Mouse (Mus musculus): Measurements from ENCODE around the gene Hvcn1. TPM values are rescaled to one million over a fixed set of nuclear protein-coding genes. Genes with fewer than 3 reads are reported as not detected.
"Not testable (repeated sequence)": the region's sequence is repeated elsewhere in the genome, so short reads cannot be mapped to it uniquely, and the experiment has no call there.

Gene Hvcn1
- 9.2 and 9.3 TPM in 2 replicates for total RNA-seq (2017)

GRCm38 (mm10) chr5:122206475-122206874 is at the start of gene Hvcn1:
TSS of gene Hvcn1 (plus strand) at chr5:122206804.
- no peak for ATAC-seq (replicated peaks; ENCODE audit: low read depth, poor library complexity, severe bottlenecking)

GRCm38 (mm10) chr5:122157827-122158381 is 48.7 kb upstream of the Hvcn1 start, which contains the start of gene Ppp1cc:
TSS of gene Ppp1cc (plus strand) at chr5:122158278.
- ATAC-seq (replicated peaks; ENCODE audit: low read depth, poor library complexity, severe bottlenecking), result peak; percentile 88

GRCm38 (mm10) chr5:122158557-122159515 is 47.8 kb upstream of the Hvcn1 start:
- no peak for ATAC-seq (replicated peaks; ENCODE audit: low read depth, poor library complexity, severe bottlenecking)

DNA sequence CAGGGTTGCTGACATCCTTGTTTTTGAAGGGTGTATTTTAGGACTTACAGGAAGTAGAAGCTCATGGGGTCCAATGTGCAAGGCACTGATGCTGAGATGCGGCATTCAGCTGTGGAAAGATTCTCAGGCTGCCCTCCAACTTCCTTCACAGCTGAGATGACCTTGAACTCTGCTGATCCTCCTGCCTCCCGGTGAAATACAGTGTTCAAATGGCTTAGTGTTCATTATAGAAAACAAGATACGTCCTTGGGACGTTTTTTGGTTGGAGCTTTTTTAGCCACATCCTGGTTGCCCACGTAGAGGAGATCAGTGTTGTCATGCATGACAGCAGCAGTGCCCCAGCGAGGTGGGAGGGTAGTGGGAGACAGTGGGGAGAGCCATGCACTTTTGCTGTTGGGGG is 43.4 kb upstream of the Hvcn1 start:
- ATAC-seq (replicated peaks; ENCODE audit: low read depth, poor library complexity, severe bottlenecking), result 0 out of 2 replicates have a peak, but pooled peaks have one; percentile 13

- ATAC-seq (replicated peaks; ENCODE audit: low read depth, poor library complexity, severe bottlenecking), result no peak
These were observed 42.6 kb upstream of the Hvcn1 start for GRCm38 (mm10) chr5:122164011-122164410.

- no peak for ATAC-seq (replicated peaks; ENCODE audit: low read depth, poor library complexity, severe bottlenecking)
These were observed 41.2 kb upstream of the Hvcn1 start for GRCm38 (mm10) chr5:122165233-122165915.

- peak; percentile 72 for ATAC-seq (replicated peaks; ENCODE audit: low read depth, poor library complexity, severe bottlenecking)
These were observed 39.9 kb upstream of the Hvcn1 start for GRCm38 (mm10) chr5:122166636-122167161.

GRCm38 (mm10) chr5:122168344-122169069 is 38.1 kb upstream of the Hvcn1 start:
- no peak for ATAC-seq (replicated peaks; ENCODE audit: low read depth, poor library complexity, severe bottlenecking)

GRCm38 (mm10) chr5:122171058-122171457 is 35.5 kb upstream of the Hvcn1 start:
- ATAC-seq (replicated peaks; ENCODE audit: low read depth, poor library complexity, severe bottlenecking), result no peak

DNA sequence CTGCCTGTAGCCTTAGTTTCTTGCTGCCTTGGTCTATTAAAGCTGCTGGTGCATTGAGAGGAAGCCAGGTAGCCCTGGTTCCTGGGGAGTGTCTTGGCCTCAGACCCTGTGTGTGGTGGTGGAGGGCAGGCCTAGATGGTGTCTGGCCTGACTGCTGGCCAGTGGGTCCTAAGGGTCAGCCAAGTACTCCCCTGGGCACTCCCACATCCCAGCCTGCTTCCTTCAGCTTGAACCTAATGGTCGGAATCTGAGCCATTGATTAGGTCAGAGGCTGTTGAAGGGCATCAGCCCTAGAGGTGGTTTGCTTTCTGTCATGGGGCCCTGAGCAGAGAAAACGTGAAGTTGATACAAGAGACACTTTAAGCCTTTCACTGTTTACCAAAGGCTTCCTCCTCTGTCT is 31.2 kb upstream of the Hvcn1 start:
- no peak for ATAC-seq (replicated peaks; ENCODE audit: low read depth, poor library complexity, severe bottlenecking)

DNA sequence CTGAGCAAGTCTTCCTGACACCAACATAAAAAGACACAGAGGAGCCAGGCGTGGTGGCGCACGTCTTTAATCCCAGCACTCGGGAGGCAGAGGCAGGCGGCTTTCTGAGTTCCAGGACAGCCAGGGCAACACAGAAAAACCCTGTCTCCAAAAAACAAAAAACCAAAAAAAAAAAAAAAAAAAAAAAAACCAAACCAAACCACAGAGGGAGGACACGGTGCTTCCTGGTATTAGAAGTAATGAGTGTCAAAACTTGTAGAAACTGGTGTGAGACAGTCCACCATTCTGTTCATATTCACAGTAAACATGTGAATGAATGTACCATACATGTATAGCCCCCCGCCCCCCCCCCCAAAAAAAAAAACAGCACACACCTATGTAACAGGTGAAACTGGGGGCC is 30.6 kb upstream of the Hvcn1 start:
- ATAC-seq (replicated peaks; ENCODE audit: low read depth, poor library complexity, severe bottlenecking), result no peak

GRCm38 (mm10) chr5:122176398-122176797 is 30.2 kb upstream of the Hvcn1 start:
- ATAC-seq (replicated peaks; ENCODE audit: low read depth, poor library complexity, severe bottlenecking), result peak; percentile 87

GRCm38 (mm10) chr5:122179665-122180064 is 26.9 kb upstream of the Hvcn1 start:
- peak; percentile 68 for ATAC-seq (replicated peaks; ENCODE audit: low read depth, poor library complexity, severe bottlenecking)

DNA sequence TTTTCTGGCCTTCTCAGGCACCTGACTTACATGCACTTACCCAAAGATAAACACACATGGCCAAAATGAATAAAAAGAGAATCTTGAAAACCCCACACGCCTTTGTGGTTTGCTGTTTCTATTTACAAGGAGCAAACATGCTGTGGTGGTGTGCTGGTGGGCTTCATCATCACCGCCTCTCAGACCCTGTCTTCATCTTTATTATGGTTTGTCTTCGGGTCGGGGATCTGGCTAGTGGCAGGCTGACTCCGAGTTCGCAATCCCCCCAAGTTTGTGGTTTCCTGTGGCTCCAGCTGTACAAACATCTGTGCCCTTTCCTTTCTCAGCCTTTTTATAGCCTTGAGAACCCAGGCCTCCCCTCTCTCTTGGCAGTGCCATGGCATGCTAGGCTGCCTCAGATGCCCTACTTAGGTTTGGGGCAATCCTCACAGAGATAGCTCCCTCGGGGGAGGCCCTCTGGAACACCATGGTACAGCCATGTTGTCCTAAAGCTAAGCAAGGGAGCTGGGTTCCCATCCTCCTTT is 22.3 kb upstream of the Hvcn1 start:
- peak; percentile 43 for ATAC-seq (replicated peaks; ENCODE audit: low read depth, poor library complexity, severe bottlenecking)

- not testable (repeated sequence) for ATAC-seq (replicated peaks; ENCODE audit: low read depth, poor library complexity, severe bottlenecking)
These were observed 21.7 kb upstream of the Hvcn1 start for GRCm38 (mm10) chr5:122184858-122185257.

DNA sequence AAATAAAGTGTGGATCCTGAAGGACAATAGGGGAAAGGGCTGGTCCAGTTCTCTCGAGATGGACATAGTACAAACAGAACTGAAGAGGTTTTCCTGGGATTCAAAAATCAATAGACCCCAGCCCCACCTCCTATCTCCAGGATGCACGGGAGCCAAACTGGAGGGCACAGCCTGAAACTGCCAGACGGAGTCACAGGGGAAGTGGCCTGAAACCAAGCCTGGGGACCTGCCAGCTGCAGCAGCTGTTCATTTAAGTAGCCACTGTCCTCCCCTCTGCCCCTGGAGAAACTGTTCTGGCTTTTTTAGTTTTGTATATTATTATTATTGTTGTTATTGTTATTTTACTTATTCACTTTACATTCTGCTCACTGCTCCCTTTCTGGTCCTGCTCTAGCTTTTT is 17.5 kb upstream of the Hvcn1 start:
- no peak for ATAC-seq (replicated peaks; ENCODE audit: low read depth, poor library complexity, severe bottlenecking)

GRCm38 (mm10) chr5:122190465-122190864 is 16.1 kb upstream of the Hvcn1 start:
- ATAC-seq (replicated peaks; ENCODE audit: low read depth, poor library complexity, severe bottlenecking), result no peak

- no peak for ATAC-seq (replicated peaks; ENCODE audit: low read depth, poor library complexity, severe bottlenecking)
These were observed 15.1 kb upstream of the Hvcn1 start for GRCm38 (mm10) chr5:122191269-122192063.

- no peak for ATAC-seq (replicated peaks; ENCODE audit: low read depth, poor library complexity, severe bottlenecking)
These were observed 14.3 kb upstream of the Hvcn1 start for GRCm38 (mm10) chr5:122192347-122192746.
